Mouse (Mus musculus) brain, embryonic 18.5 days (tissue): Measurements from ENCODE around the gene Ank3.

Experiments used
- DNase-seq: peaks from one replicate; pipeline ENCODE4 v3.0.0-alpha.2; 2012; ENCODE audit warnings: low read depth, low spot score

Ank3 gene

DNA sequence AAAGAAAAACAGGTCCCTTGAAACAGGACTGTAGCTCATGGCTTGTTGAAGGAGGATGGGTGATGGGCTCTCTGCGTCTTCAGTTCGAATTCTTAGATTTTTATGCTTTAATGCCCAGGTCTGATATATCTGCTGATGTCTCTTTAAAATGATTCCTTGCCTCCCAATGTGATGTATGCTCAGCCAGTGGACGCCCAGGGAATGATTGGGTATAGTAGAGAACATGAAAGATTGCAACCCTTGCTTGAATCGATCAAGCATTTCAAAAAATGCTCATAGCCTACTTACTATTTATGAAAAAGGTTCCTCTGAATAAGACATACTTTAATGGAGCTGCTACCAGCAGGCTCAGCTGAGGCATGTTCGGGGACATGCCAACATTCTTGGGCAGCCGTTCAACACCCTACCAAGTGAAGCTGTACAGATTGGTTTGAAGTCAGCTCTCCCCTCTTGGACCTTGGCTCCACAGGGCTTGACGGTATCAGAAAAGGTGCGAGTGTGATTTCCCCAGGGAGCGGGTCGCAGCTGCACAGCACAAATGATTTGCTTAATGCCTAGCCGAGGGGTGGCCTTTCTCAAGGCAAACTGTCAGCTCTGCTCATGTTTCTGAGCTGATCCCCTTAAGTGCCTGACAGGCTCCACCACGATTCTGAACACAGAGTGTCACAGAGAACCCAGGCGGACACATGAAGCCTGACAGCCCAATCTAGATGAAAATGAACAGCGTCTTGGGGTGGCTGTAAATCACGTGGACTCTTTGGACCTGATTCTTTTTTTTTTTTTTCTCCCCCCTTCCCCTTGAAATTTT, 136.8 kb downstream of the Ank3 start:
- DNase-seq = peak; percentile 32

- DNase-seq = no peak
These were observed 137.3 kb downstream of the Ank3 start for GRCm38 (mm10) chr10:69535931-69536200.

DNA sequence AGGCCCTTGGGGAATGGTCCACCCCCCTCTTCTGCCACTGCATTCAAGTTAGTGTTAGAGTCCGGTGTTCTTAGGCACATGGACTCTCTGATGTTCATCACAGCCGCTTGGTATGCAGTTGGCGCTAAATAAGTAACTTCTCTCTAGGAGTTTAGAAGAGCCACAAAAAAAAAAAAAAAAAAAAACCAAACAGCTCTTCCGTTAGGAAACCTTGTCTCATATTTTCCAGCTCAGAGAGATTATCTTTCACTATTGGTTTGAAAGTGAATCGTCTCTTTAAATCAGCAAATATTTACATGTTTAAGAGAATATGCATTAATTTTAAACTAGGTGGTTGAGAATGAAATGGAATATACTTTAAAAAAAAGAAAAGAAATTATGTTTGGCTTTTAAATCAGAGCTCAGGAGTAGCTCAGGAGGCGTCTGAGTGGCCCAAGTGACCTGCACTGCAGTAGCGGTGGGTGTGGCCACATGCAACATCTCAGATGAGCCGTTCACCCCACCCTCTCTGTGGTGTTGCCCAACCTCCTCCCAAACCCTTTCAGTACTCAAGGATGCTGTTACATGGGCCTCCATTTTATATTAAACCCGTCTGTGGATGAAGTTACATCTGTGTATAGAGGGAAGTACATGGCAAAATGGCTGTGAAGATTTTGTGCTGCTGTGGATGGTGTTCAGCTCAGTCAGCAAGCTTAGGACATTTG, 138.0 kb downstream of the Ank3 start:
- no peak for DNase-seq

GRCm38 (mm10) chr10:69538236-69538635, 139.7 kb downstream of the Ank3 start:
- no peak for DNase-seq

DNA sequence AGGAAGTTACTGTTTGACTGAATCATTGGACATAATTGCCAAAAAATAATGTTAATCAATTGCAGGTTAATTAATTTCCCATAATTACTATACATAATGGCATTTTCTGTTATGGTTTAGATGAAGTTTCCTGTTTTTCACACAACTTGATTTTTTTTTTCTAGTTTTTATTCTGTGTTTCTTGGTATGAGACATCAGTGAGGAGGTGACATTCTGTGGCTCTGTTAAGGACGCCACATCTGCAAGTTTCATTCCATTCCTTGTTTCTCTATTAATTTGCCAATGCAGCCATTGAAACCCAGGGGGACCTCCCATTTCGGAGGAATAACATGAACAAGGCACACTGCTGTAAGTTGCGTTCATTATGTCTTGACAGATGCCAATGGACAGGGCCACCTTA, 143.9 kb downstream of the Ank3 start:
- DNase-seq = no peak

DNA sequence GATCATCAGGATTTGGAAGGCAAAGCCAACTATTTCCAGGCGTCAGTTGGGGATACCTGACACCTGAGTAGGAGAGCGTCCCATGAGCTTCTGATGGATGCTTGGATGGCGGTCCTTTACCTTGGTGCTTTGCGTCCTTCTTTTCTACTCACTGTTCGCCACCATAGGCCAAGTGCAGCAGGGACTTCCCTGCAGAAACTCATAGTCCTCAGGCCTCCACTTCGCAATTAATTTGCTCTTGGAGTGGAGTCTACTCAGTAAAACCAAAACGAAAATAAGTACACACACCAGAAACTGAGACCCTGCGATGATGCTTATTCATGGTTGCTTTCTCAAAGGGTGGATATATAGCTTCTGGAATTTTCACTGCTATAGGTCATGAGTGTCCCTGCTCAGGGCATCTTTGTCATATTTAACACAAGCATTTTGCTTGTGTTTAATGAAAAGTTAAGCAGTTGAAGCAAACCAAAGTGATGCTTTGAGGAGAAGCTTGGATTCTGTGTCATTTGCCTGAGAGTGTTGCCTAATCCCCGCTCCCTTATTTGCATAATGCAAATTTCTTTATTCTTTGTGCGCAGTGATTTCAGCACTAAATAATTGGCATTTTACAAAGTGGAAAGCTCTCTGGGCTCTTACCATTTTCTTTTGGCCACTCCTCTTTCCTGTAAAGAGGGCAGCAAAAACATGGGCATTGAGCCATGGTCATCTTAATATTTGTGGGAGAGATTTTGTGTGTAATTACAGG, 145.5 kb downstream of the Ank3 start:
- no peak for DNase-seq

DNA sequence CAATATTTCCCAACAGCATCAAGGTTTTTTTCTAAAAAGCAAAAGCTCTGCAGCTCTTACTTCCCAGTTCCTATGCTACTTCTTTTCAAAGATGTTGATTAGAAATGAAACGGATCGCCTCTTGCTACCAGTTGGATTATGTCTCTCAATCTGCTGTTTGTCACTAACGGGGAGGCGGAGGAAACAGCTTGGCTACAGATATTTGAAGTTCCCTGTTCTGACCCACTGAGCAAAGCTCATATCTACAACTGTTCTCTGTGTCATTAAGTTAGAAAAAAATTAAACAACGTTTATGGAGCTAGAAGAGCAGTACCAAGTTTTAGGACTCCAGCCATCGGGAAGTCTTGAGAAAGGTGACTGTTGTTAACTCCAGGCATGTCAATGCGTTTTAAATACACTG, 146.1 kb downstream of the Ank3 start:
- no peak for DNase-seq

DNA sequence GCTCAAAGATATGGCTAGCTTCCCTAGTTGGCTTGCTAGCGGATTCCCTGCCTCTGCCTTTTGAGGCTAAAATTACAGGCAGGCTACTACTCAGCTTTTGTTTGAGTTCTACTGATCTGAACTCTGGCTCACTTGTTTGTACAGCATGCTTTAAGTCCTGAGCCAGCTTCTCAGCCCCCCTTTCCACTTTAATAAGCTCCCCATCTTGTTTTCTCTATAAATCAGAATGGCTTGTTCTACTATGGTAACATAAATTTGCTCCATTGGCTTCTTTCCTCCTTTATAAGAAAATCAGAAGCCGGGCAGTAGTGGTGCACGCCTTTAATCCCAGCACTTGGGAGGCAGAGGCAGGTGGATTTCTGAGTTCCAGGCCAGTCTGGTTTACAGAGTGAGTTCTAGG, 147.4 kb downstream of the Ank3 start:
- no peak for DNase-seq

GRCm38 (mm10) chr10:69546643-69547042, 148.1 kb downstream of the Ank3 start:
- no peak for DNase-seq

DNA sequence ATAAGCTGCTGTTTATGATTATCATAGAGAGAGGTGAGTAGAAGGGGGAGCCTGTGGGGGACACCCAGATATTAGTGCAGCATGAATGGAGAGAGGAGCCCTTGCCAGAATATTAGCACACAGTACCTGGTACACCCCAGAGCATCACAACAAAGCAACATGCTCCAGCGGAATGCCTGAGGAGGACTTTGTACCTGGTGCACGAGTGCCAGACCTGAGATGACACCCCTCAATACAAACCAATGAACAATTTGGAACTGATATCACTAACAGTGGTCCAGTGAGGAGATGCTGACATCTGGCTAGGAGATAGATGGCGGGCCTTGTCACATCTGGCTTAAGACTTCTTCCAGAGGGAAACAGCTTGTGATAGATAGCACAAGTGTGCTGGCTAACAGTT, 150.2 kb downstream of the Ank3 start:
- no peak for DNase-seq

DNA sequence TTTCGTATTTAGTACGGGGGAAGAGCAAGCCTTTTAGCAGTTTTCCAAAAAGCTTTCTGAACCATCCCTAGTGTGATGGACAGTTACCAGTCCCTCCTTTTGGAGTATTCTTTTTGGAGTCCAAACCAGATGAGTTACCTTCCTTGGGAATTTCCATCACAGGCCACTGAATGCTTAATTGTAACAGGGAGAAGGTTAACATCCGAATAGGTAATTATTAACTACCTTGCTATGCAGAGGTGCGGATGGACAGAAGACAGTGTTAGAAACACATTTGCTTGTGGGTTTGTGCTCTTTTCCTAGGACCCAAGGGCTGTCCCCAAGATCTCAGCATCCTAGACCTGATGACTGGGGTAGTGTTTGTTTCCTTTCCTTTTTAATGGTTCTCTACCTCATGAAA, 150.6 kb downstream of the Ank3 start:
- no peak for DNase-seq

GRCm38 (mm10) chr10:69550824-69551223, 152.3 kb downstream of the Ank3 start:
- DNase-seq = no peak

- no peak for DNase-seq
These were observed 154.5 kb downstream of the Ank3 start for GRCm38 (mm10) chr10:69553091-69553490.

GRCm38 (mm10) chr10:69555592-69555991, 157.0 kb downstream of the Ank3 start:
- no peak for DNase-seq

DNA sequence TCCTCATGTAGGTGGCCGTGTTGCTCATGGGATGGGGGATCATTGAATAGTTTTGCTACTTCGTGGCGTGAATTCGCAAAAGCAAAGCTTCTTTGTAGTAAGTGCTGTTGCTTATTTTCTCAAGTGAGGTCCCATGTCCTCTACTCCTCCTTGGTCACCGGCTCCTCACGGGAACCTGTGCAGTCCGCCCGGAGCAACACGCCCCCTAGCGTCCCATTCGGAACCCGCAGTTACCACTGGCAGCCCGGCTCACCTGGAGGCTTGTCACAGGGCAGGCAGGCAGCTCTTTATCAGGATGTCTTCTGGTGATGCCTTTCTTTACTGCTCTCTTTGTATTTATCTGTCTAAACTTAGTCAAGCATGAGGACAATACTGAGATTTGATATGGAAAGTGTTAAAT, 157.7 kb downstream of the Ank3 start:
- DNase-seq = no peak

DNA sequence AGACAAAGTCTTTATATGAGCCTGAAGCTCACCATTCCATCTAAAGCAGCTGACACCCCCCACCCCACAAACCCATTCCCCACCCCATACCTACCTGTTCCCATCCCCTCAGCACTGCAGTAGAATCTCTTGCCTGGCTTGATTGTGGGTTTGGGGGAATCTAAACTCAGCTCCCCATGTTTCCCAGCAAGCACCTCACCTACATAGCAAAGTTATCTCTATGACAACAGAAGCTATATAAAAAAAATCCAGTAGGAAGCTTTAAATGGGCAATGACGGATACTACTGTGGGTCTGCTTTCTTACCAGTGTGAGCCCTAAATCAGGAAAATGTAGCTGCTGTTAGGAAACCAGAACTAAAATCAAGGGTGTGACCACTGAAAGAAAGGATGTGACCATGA, 161.7 kb downstream of the Ank3 start:
- no peak for DNase-seq

- no peak for DNase-seq
These were observed 164.4 kb downstream of the Ank3 start for GRCm38 (mm10) chr10:69562931-69563330.

GRCm38 (mm10) chr10:69565052-69565451, 166.5 kb downstream of the Ank3 start:
- DNase-seq = no peak

DNA sequence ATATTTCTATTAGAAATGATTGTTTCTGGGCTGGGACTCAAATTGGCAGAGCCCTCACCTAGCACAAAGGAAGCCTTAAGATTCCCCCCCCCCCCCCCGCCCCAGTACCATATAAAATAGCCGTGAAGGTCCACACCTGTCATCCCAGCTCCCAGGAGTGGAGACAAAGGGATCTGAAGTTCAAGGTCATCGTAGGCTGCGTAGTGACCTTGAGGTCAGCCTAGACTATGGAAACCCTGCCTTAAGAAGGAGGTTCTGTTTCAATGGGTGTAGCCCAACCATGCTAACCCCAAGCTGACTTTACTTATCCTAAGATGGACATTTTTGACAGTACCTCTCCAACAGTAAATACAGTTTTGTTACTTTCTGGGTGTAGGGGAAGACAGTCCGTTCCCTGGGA, 170.4 kb downstream of the Ank3 start:
- DNase-seq = no peak

DNA sequence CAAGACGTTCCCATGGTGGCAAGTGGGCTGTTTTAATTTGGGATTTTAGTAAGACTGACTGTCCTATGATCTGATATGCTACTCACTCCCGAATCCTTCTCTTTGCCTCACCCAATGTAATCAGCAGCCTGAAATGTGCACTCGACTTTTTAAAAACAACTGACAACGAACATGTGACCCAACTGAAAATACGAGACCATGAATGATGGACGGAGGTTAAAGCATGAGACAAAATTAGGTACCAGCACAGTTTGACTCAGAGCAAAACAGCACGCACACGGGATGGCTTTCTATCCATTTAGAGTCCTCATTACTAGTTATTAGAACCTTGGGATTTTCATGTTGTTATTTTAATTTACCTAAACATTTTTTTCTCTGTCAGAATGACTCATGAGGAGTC, 171.2 kb downstream of the Ank3 start:
- DNase-seq = no peak

DNA sequence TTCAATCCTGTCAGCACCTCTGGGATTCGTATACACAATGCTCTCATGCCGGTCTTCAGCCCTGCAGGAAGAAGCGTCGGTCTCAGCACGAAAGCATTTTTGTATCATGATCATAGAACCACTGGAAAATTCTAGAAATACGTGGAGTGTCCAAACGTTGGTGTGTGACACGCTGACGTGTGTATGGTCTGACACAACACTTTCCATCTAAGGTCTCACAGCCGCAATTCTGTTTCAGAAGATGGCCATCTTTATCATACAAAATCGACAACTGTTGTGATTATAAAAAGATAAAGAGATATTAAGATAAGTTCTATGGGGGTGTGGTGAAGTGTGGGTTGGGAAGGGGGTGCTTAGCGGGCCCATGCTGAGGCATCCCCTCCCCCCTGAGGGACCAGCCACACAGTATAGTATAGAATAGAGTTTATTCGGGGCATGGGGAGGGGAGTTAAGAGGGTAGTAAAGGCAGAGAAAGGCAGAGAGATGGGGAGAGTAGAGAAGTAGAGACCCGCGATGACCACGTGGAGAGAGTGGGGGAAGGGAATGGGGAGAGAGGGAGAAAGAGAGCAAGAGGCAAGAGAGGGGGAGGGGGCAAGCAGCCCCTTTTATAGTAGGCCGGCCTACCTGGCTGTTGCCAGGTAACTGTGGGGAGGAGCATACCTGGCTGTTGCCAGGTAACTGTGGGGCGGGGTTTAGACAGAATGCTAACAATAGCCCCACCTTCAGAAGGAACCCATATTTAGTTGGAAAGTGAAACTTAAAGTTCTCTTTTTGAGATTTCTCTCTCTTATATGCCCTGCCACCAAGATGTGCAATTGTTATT, 172.1 kb downstream of the Ank3 start:
- no peak for DNase-seq

DNA sequence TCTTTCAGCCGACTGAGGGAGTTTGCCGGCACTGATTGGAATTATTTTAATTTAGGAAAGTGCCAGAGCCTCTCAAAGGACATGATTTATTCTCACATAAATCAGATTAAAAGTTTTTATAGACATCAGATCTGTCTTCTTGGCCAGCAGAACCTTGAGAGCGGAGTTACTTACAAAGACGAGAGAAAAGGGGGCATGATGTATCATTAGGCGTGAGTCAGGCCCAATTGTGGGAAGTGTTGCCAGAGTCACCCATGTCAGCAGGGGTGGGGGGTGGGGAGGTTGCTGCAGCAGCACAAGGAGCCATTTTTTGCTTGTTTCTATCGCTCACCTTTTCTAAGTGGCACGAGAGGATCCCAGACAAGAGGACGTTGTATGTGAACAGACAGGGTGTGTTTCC, 172.8 kb downstream of the Ank3 start:
- no peak for DNase-seq
